Mouse (Mus musculus) midbrain, embryonic 15.5 days (tissue): Measurements from ENCODE around the gene Reln. TPM values are rescaled to one million over a fixed set of nuclear protein-coding genes. Genes with fewer than 3 reads are reported as not detected.

ENCODE experiments used
- polyA plus RNA-seq: library from polyadenylated mRNA; unstranded; fragments of >200 nt; fragmentation: Nextera tagmentation; extraction: Ambion mirVana; gene quantifications from 2 replicates; pipeline ENCODE4 v1.2.1, GENCODE M21; 2015

The Reln gene
- polyA plus RNA-seq, 1 experiment from 2014 or later: 39.2 TPM

Other genes with a start within 250 kb of the Reln start
- gene Orc5, start 205.7 kb upstream of the Reln start, polyA plus RNA-seq: 34.8 and 34.9 TPM in 2 replicates